Mouse (Mus musculus) bone marrow, adult 2 months (tissue): ENCODE data around the gene Slit3.

ENCODE experiments used
- CTCF ChIP-seq: fragments of 200-500 bp; IDR thresholded peaks from 2 replicates; pipeline ENCODE4 v1.5.1; 2011; ENCODE audit warnings: low read length, control low read depth; ENCODE audit not compliant: control insufficient read depth, insufficient read depth
- POLR2A ChIP-seq: fragments of 200-500 bp; IDR thresholded peaks from 2 replicates; pipeline ENCODE4 v1.6.1; 2011; ENCODE audit warnings: low read depth, mild to moderate bottlenecking, control low read depth, low read length, borderline replicate concordance; ENCODE audit not compliant: control insufficient read depth

GRCm38 (mm10) chr11:35294670-35295069 is 173.6 kb downstream of the Slit3 start:
- TF ChIP-seq CTCF (no peak), POLR2A (no peak)
